Mouse (Mus musculus) heart, postnatal 10 days (tissue): ENCODE results near the gene Fam222b. TPM values are rescaled to one million over a fixed set of nuclear protein-coding genes. Genes with fewer than 3 reads are reported as not detected.
"Not testable (repeated sequence)": the region's sequence is repeated elsewhere in the genome, so short reads cannot be mapped to it uniquely, and the experiment has no call there.

Experiments used
- DNase-seq, 2 experiments: peaks; one replicate each; pipeline ENCODE4 v3.0.0; 2021
- intact Hi-C: fragments of 180-260 bp; cut with DNase I; formaldehyde crosslinking; loops from one replicate; pipeline ENCODE4 v1.15.1; 2025
- total RNA-seq, 2 experiments: library from RNA; stranded (reverse); gene quantifications; 2 replicates each; pipeline ENCODE4 v1.2.3; 2021

Fam222b gene
- total RNA-seq = 10 to 100 TPM; 15.0 to 17.0 TPM

DNA sequence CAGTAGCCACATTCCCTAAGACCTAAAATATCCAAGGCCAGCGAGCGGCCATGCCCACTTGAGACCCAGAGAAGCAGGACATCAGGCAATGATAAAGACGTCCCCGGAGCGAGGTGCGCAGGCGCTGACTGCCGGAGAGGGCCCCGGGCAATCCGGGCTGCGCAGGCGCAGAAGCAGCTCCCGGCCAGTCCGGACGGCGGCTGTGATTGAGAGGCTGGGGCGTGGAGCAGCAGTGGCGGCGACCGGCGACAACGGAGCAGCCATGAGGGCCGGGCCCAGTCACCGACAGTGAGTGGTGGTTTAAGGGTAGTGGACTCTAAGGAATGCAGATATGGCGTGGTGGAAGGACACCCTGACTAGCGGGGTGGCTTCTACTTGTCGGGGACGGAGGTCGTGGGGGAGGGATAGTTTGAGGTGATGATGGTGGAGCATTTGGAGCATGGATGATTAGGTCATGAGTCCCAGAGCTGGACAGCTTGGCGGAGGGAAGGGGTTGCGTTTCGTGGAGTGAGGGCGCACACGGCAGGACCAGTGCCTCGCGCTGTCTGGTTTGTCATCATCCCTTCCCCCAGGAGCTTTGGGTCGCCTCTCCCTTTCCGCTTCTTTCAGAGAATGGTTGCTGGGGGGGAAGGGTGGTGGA lies at the start of gene Fam222b:
Gene Fam222b (plus strand): TSS at position 157 of the 640 bp plus-strand sequence.
- DNase-seq = peak; percentile 96
- intact Hi-C loops = no loop called here

DNA sequence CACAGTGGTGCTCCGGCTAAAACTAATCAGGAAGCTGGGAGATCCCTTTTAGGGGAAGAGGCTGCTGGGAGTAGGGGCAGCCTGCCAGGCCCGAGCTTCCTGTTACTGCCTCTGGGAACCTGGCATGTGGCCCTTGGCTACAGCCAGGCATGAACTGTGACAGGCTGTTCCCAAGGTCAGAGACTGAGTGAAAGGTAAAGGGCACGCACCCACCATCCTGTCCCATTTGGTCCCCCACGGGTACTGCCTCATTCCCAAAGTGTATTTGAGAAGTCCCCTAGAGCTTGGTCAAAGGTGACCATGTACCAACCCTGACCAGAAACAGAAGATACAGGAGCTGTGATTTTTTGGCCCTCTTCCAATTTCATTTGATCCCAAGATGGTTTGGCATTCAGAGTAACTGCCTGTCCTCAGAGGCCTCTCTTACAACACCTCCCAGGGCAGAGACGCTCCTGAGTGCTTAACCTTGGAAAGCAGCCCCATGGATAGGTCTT lies 49.7 kb upstream of the Fam222b start:
- peak; percentile 92 for DNase-seq
- intact Hi-C loops = no loop called here

DNA sequence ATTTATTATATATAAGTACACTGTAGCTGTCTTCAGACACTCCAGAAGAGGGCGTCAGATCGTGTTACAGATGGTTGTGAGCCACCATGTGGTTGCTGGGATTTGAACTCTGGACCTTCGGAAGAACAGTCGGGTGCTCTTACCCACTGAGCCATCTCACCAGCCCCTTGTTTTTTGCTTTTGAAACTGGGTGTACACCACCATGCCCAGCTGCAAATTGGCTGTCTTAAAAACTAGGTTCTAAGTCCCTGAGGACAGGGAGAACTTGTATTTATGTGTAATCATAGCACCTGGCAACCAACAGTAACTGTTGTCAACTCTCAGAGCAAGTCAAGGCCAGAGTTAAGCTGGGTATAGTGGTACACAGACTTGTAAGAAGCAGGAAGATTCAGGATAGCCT lies 45.8 kb upstream of the Fam222b start:
- DNase-seq, intact Hi-C loops: not testable (repeated sequence)

DNA sequence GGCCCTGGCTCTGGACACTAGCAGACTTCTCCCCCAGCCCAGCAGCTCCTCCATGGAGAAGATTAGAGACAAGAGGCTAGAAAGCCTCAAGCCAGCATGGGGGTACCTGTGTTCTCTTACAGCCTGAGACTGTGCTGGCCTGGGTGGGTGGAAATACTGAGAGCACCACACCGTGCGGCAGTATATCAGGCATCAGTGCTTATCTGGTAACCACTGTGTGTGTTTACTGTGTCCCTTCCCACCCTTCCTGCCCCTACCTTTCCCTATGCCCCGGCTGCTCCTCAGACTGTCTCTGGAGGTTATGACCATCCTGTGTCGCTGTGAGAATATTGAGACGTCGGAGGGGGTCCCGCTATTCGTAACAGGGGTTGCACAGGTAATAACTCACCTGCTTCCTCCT lies 41.4 kb upstream of the Fam222b start:
- intact Hi-C loops = no loop called here
- DNase-seq = no peak

DNA sequence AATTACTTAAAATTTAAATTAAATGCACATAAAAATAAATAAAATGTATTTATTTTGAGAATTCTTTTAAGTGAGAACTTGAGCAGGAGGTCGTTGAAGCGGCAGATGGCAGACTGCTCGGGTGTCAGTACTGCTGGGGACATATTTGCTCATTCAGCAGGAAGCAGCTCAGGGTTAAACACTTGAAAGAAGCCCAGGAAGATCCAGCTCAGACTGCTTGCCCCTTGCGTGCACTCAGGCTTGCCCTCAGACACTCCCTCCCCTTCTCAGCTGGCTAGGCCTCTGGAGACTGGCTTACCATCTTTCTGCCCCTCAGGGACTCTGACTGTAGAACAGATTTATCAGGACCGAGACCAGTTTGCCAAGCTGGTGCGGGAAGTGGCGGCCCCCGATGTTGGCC lies 37.5 kb upstream of the Fam222b start:
- intact Hi-C loops = no loop called here
- DNase-seq = no peak

DNA sequence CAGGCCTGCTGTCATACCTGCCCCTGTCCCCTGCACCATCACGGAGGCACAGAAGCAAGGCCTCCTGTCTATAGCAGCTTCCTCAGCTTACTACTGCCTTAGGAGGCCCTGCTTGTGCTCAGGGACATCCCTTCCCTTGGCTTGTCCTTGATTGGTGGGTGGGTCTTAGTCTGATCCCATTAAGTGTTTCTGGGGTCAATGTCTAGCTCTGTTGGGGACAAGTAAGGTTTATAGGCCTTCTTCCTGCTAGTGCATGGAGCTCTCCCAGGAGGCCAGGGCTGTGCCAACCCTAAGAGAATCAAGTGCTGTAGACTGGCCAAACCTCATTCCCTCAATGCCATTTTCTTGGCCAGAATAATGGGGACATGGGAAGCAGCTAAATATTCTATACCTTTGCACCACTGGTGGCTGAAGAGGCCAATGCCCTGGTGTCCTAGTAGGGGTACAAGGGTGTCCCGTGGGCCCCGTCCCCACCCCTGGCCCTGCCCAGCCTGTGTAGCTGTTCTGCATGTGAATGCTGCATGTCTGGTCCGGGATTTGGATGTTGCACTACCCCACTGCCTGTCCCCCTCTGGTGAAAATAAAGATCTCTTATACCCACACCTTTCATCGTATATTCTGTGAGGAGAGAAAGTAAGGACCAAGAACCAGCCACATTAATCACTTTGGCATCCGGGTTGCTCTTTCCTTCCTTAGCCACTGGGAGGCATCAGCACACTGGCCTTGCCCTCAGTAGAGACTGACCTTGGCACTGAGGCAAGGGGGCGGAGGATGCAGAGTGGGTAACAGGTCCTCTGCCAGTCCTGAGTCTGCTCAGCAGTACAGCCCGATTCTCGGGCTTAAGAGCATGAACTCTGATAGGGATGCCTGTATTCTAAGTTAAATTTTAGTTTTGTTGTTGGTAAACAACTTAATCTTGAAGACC lies 34.4 kb upstream of the Fam222b start:
- DNase-seq = peak; percentile 84 to 91
- intact Hi-C loops = loop anchor here (1.0 to 2.0 kb wide), 2 partner anchors 91 to 117 kb away; no protein-coding TSS in a partner anchor

DNA sequence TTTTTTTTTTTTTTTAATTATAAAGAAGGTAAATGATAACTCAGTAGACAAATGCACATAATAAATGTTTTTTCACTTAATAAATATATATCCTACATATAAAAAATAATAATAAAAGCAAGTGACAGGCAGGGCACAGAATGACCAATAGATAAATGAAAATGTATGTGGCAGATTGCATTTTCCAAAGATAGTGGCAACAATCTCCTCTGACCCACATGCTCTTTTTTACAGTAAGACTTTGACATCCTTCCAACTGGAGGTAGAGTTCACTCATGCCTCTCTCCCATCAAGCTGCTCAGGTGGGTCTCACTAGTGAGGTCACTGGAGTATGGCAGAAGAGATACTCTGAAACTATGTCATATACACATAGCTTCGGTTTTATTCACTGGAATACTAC lies 31.9 kb upstream of the Fam222b start:
- DNase-seq = no peak
- intact Hi-C loops = no loop called here

DNA sequence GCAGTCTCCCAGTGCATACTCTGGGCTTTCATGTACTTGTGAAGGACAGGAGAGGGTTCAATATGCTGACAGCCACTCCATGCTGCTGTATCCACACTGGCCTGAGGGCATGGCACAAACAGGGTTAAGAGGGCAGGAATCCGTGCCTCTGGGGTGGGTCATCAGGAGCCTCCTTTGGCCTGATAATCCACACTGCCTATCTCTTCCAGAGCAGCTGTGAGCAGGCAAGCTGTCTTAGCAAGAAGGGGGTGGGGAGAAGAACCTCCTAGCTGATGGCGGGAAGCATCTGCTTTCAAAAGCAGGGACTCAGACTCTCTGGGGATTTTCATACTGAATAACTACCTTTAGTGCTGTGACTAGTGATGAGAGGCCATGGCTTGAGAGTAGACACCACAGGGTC lies 28.6 kb upstream of the Fam222b start:
- intact Hi-C loops = no loop called here
- no peak for DNase-seq

DNA sequence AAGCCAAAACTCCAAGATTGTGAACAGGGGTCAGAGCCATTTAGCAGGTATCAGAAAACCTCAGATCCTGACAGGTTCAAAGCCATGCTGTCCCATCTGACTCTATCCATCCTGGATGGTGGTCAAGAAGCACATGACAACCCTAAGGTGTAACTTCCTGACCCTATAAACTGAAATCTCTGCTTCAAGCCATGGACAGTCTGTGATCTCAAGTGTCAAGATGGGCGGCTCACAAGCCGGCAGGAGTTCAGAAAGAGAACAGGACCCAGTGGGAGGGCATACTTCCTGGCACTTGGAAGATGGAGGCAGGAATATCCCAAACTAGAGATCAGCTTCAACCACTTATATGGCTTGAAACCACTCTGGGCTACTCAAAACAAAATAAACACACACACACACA lies 27.8 kb upstream of the Fam222b start:
- no peak for DNase-seq
- intact Hi-C loops = no loop called here

DNA sequence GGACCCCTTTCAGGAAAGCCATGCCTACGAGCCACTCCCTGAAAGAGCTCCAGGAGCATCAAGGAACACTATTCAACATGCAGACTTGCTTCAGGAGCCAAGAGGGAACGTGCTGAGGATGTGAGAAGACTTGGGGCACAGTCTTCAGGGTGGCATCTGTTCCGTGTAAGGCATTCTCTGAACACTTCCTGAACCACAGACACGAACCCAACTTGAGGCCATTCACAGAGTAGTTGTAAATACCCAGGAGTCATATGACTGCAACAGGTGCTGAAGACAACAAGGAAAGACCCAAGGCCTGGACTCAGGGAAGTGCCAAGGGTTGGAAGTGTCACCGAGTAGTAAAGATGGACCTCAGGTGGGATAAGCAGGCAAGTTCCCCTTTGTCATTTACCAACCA lies 26.9 kb upstream of the Fam222b start:
- no peak for DNase-seq
- intact Hi-C loops = no loop called here

DNA sequence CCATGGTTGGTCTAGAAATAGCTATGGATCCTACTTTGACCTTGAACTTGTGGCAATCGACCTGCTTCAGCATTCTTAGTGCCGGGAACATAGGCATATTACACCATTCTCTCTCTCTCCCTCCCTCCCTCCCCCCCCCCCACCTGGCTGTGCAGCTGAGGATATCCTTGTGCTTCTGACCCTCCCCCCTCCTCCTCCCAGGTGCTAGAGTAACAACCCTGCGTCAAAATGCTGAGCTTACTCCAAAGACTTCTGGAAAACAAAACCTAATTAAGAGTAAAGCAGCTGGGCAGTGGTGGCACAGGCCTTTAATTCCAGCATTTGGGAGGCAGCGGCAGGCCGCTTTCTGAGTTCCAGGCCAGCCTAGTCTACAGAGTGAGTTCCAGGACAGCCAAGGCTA lies 25.3 kb upstream of the Fam222b start:
- DNase-seq = no peak
- intact Hi-C loops = no loop called here

DNA sequence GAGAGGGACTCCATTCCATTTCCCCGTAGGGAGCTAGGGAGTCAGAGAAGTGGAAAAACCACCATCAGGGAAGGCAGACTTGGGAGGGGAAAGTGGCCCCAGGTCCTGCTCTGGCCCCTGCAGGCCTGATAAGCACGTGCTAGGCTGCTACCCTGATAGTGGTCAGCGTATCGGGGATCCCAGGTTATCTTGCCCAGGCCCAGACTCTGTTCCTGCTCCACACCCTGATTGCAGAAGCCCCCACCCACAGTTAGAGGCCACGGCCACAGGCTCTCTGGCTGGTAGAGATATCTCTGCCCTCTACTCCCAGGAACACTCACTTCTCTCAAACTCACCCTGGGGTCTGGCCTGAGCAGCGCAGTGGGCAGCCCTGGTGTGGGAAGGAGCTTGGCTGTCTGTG lies 24.8 kb upstream of the Fam222b start:
- intact Hi-C loops = no loop called here
- DNase-seq = no peak

DNA sequence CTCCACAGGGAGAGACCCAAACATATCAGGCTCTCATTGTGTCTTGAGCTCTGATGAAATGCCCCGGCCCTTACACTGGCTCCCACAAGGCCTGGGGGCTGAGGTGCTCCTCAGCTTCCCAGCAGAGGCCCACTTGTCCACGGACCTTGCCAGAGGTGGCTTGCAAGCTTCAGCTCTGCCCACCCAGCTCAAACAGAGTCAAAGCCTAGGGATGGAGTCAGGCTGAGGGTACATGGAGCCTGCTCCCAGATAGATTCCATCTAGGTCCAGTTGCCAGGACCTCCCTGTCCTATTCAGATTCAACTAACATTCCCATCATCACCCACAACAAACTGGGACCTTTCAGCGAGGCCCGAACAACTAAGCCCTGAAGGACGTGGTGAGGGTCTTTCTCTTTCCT lies 22.5 kb upstream of the Fam222b start:
- no peak for DNase-seq
- intact Hi-C loops = no loop called here

DNA sequence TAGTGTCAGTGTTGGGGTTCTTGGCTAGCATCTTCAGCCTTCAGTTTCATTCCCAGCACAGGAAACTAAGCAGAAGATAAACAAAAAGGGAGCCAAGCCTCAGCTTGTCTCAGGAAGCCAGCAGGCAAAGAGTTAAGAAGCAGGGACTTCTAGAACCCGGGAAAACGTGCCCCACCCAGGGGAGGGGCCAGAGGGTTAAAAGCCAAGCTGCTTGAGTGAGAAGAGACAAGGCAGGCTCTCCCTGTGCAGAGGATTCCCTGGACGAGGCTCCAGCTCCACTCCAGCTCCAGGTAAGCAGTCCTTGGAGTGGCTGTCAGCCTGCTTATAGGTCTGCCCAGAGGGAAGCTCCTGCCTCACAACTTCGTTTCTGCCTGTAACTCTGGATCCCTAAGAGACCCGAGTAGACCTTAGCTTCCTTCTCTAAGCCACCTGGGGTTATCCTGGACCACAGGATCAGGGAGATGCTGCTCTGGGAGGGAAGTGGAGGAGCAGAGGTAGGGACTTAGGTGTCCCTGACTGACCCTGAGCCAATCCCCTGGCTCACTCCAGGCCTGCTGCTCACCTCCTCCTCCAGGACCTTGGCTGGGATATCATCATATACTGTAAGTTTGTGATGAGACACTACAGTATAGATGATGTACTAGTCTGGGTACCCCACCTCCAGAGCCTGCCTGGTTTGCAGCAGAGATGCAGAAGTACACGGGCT lies 21.9 kb upstream of the Fam222b start:
- no peak for DNase-seq
- intact Hi-C loops = no loop called here

DNA sequence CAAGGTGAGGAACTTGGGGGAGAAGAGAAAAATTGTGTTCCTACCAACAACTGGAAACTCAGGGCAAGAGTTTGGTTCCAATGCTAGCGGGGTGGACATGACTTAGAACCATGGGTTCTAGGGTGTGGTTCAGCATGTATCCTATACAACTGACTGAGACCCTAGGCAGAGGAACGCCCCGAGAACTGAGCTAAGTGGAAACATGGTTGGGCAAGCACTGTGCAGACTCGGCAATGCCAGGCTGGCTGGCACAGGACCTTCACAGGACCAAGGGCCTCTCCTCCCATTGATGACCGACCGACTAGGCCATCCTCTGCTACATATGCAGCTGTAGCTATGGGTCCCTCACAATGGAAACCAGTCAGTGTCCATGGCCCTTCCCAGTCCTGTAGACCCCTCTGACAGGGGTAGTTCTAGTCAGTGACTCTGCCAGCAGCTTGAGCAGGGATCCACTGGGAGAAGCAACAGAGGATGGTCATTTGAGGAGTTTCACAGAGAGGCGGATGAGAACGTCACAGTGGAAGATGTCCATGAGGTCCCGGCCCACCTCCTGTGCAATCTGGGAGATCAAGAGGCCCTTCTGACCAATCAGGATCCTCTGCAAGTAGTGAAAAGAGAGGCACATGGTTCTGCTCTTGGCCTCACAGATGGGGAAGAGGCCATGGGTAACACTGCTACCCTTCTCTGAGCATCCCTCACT lies 20.7 kb upstream of the Fam222b start:
- no peak for DNase-seq
- intact Hi-C loops = no loop called here

DNA sequence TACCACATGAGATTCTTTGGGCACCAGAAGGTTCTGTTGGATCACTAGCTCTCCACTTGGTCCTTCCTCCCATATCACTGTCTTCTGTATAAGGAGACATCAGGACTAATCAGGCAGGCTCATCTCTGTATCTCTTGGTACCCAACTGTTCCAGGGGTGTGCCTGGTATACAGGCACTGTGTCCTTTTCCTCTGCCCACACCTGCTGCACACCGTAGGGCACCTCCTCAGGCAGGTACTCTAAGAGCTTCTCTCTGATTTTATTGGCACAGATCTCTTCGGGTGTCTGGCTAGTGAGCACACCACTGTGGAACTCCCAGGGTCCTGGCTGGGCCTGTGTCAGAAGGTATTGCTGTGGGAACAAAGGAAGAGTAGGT lies 20.2 kb upstream of the Fam222b start:
- intact Hi-C loops = no loop called here

DNA sequence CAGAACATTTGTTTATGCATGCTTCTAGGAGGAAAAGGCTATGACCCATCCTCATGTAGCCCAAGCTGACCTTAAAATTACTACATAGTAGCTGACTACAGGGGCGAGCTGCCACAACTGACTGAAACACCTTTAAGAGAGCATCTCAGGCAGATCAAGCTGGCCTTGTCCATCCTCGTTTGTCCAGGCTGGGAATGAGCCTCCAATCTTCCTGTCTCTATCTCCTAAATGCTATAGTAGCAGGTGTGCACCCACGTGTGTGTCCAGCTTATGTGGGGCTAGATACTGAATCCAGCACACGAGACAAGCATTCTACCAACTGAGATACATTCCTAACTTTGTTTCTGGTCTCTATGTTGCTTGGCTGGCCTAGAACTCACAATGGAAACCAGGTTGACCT lies 19.8 kb upstream of the Fam222b start:
- DNase-seq = no peak
- intact Hi-C loops = no loop called here

More for the DNA sequence above, 20.2 kb upstream of the Fam222b start:
- DNase-seq = no peak

DNA sequence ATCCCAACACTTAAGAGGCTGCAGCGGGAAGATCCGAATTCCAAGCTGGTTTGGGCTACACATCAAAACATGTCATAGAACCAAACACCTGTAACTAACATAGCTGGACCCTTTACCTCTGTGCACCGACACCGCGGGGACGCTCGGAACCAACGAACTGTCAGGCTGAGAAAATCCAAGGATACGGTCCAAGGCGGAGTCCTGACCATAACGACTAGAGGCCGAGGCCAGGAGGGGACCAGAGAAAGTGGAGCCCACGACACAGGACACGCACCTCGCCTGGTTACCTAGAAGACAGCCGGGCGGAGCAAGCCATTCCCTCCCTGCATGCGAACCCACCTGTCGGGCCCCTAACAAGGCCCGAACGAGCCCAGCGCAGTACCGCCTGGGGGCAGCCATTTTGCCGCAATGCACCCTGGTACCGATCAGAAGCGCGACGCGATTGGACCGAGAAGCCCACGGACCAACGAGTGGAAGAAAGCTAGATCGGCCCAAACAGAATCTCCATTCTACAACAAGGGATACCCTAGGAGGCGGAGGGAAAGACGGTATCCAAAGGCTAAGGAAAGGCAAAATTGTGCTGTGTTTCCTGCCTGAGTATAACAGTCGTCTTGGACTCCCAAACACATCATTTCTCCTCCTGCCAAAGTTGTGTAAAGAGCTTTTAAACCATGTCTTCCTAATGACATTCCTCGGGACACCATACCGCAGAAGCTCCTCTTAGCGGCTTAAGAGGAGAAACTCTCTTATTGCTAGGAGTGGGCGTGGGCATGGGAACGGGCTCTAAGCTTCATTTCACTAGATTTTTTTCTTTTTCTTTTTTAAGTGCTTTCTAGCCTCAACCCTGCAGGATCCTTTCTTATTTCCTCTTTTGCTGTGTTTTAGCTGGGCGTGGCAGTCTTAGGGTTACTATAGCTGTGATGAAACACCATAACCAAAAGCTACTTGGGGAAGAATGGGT lies 14.2 kb upstream of the Fam222b start, which contains the start of gene Eral1:
Gene Eral1 (minus strand): TSS at position 423 of the 961 bp plus-strand sequence.
- intact Hi-C loops = no loop called here

DNA sequence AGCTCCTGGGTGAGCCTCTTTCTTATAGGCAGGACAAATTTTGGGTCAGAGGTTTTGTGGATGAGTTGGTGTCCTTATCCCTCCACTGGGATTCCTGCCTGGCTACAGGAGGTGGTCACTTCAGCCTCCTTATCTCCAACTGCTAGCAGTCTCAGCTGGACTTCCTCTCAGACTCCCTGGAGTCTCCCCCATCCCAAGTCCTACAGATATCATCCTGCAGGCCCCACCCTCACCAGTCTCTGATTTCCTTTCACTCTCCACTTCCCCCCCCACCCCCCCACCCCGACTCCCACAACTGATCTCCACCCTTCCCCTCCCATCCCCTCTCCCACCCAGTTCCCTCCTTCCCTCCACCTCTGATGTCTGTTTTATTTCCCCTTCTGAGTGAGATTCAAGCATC lies 10.9 kb upstream of the Fam222b start:
- intact Hi-C loops = no loop called here
- no peak for DNase-seq

More for the DNA sequence above, 14.2 kb upstream of the Fam222b start, which contains the start of gene Eral1:
- peak; percentile 84 to 90 for DNase-seq
